13 mouse cellular contexts compared by ENCODE assay signal in the genomic region with DNA sequence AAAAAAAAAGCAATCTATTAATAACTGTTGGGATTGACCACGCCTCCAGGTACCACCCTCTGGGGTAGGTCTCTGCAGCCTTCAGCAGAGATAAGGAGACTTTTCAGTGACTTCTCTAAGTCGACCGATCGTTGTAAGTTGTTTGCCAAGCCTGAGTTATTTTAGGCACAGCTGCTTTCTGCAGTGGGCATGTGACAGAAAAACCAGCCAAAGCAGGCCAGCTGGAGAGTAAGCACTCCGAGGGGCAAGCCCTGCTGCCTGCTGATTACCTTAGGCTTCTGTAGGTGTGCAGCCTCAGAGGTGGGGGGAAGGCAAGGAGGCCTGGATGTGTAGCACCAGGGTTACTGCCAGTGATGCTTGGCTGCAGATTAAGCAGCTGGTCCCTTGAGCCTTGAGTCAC.
DNase-seq lines count a peak whose midpoint lies in the region; ATAC-seq and TF ChIP-seq lines count a peak whose summit lies in the region.
"Had no signal": no experiment of that assay in that cellular context is flagged by ENCODE, and none has a peak within 500 bp of the region (broad histone marks: within the 10 kb centered on the region; RNA-seq: fewer than 3 reads in every experiment).

No protein-coding gene starts in this region.

- no peak for TF ChIP-seq POLR2A in spleen, adult 2 months (IDR thresholded peaks at IDR 0.05; ENCODE audit: low read depth, low read length)

- peaks cover 41% of the 10 kb centered on the region for H3K4me1 ChIP-seq in spleen, adult 2 months (ENCODE audit: control insufficient read depth, insufficient read depth, insufficient read length)
- H3K4me1 ChIP-seq in heart, embryonic 16.5 days (ENCODE audit: control insufficient read depth, insufficient read depth, low read length), result peaks cover 8% of the 10 kb centered on the region
- peaks cover 14% of the 10 kb centered on the region; the same call in 1 of the 2 replicates for H3K4me1 ChIP-seq in forebrain, embryonic 14.5 days (ENCODE audit: control insufficient read depth, insufficient read depth, low read length)
- H3K4me1 ChIP-seq: liver, embryonic 13.5 days had no signal

- no peaks in the 10 kb centered on the region for H3K27me3 ChIP-seq in spleen, adult 2 months (ENCODE audit: control insufficient read depth, insufficient read depth, low read length)
- H3K27me3 ChIP-seq in heart, embryonic 16.5 days (ENCODE audit: control insufficient read depth, insufficient read depth, low read length), result no peaks in the 10 kb centered on the region
- no peaks in the 10 kb centered on the region for H3K27me3 ChIP-seq in forebrain, embryonic 14.5 days (replicated peaks; ENCODE audit: control insufficient read depth, insufficient read depth, low read length)
- H3K27me3 ChIP-seq: liver, embryonic 13.5 days had no signal

- H3K4me2 ChIP-seq in heart, embryonic 16.5 days (ENCODE audit: low read depth, low read length), result no peak overlapping the region
- H3K4me2 ChIP-seq in forebrain, embryonic 14.5 days (ENCODE audit: low read length), result no peak overlapping the region
- H3K4me2 ChIP-seq: liver, embryonic 13.5 days; midbrain, embryonic 13.5 days had no signal

- H3K9me3 ChIP-seq in heart, embryonic 16.5 days (replicated peaks; ENCODE audit: control insufficient read depth, low read length), result no peaks in the 10 kb centered on the region
- no peaks in the 10 kb centered on the region for H3K9me3 ChIP-seq in forebrain, embryonic 14.5 days (replicated peaks; ENCODE audit: control insufficient read depth, low read length)
- H3K9me3 ChIP-seq: liver, embryonic 13.5 days; midbrain, embryonic 13.5 days had no signal

- no peak overlapping the region for H3K4me3 ChIP-seq in gastrocnemius, adult 2 months
- H3K4me3 ChIP-seq in spleen, adult 2 months (ENCODE audit: extremely low read depth, insufficient read depth, insufficient read length), result no peak overlapping the region
- H3K4me3 ChIP-seq in heart, embryonic 16.5 days (ENCODE audit: low read length), result no peak overlapping the region
- no peak overlapping the region for H3K4me3 ChIP-seq in forebrain, embryonic 14.5 days (ENCODE audit: low read depth, low read length)
- H3K4me3 ChIP-seq: liver, embryonic 13.5 days; midbrain, embryonic 13.5 days had no signal

- intact Hi-C loops in gastrocnemius, adult 2 months (cut with DNase I), result no loop called here

- 22% methylated on average over 5 of the region's 5 CpGs for WGBS in spleen, adult 2 months
- WGBS in heart, embryonic 16.5 days, result 24% methylated on average over 5 of the region's 5 CpGs
- 85% methylated on average over 5 of the region's 5 CpGs for WGBS in forebrain, embryonic 14.5 days

- H3K36me3 ChIP-seq in spleen, adult 2 months (ENCODE audit: control insufficient read depth, insufficient read depth, low read length), result no peaks in the 10 kb centered on the region
- no peaks in the 10 kb centered on the region for H3K36me3 ChIP-seq in heart, embryonic 16.5 days (ENCODE audit: control insufficient read depth, insufficient read depth)
- no peaks in the 10 kb centered on the region for H3K36me3 ChIP-seq in forebrain, embryonic 14.5 days (ENCODE audit: control insufficient read depth, insufficient read depth, low read length)
- H3K36me3 ChIP-seq: liver, embryonic 13.5 days; midbrain, embryonic 13.5 days had no signal

- peak; percentile 89 for ATAC-seq in heart, embryonic 16.5 days (replicated peaks; ENCODE audit: extremely low read depth, insufficient read depth, low FRiP score)
- ATAC-seq in forebrain, embryonic 14.5 days, result no peak
- ATAC-seq: midbrain, embryonic 13.5 days had no signal

- peak; percentile 56 for DNase-seq in gastrocnemius, adult 2 months
- DNase-seq in gastrocnemius, postnatal 25 days, result no peak
- peak; percentile 14 to 22 for DNase-seq in spleen, adult 2 months (ENCODE audit: low read depth in 1 of 2, low spot score in 2 of 2)
- no peak for DNase-seq in spleen, adult 12 weeks (ENCODE audit: low spot score)
- DNase-seq in retina, postnatal 1 day, result no peak
- DNase-seq in forebrain, embryonic 14.5 days (ENCODE audit: low spot score), result no peak
- DNase-seq: adrenal gland, adult 8-10 months; kidney, adult 18-20 months; layer of hippocampus, postnatal 36 days; liver, embryonic 13.5 days; thymus, postnatal 25 days had no signal

- peak overlapping the region; percentile 77 for H3K27ac ChIP-seq in gastrocnemius, adult 2 months
- H3K27ac ChIP-seq in spleen, adult 2 months (ENCODE audit: insufficient read depth, low read length), result peak overlapping the region; percentile 66
- peak overlapping the region; percentile 86 for H3K27ac ChIP-seq in heart, embryonic 16.5 days (ENCODE audit: low read length)
- no peak overlapping the region for H3K27ac ChIP-seq in forebrain, embryonic 14.5 days (ENCODE audit: low read depth, low read length)
- H3K27ac ChIP-seq: liver, embryonic 13.5 days; midbrain, embryonic 13.5 days had no signal

- no peak for TF ChIP-seq CTCF in gastrocnemius, adult 2 months (IDR thresholded peaks at IDR 0.05)
- no peak for TF ChIP-seq CTCF in spleen, adult 2 months (IDR thresholded peaks at IDR 0.05; ENCODE audit: extremely low read depth, insufficient read depth, insufficient read length, insufficient replicate concordance)

- H3K9ac ChIP-seq in heart, embryonic 16.5 days (ENCODE audit: low read length), result no peak overlapping the region; the same call in 1 of the 2 replicates
- H3K9ac ChIP-seq in forebrain, embryonic 14.5 days (ENCODE audit: low read length), result no peak overlapping the region
- H3K9ac ChIP-seq: liver, embryonic 13.5 days; midbrain, embryonic 13.5 days had no signal

Comparison
In these comparisons a context has a peak if more than half of its experiments do, and no peak if none do; other contexts are left out.
1. DNase-seq: peak in gastrocnemius, adult 2 months (single experiment) and spleen, adult 2 months (2 of 2); none in gastrocnemius, postnatal 25 days (single experiment), spleen, adult 12 weeks (single experiment), retina, postnatal 1 day (single experiment) and forebrain, embryonic 14.5 days (single experiment).